Mouse (Mus musculus) bone marrow macrophage, adult 2 months (primary cell): ENCODE measurements around the gene Kcnh4.

Experiments
- CTCF ChIP-seq: IDR thresholded peaks from 2 replicates; pipeline ENCODE4 v1.5.1; 2012; ENCODE audit warnings: low read depth, mild to moderate bottlenecking, low read length, moderate library complexity
- POLR2A ChIP-seq: IDR thresholded peaks from 2 replicates; pipeline ENCODE4 v1.6.1; 2012; ENCODE audit warnings: mild to moderate bottlenecking, low read depth, low read length, borderline replicate concordance

DNA sequence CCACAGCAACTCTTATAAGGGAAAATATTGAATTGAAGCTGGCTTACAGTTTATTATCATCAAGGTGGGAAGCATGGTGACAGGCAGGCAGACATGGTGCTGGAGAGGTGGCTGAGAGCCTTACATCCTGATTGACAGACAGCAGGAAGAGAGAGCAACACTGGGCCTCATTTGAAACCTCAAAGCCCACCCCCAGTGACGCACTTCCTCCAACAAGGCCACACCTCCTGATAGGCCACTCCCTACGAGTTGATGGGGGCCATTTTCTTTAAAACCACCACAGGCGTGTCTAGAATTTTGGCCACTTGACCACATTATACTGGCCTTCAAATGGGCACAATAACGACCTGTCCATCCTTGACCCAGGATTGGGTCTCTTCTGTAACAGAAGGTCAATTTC, 14.5 kb upstream of the Kcnh4 start:
- TF ChIP-seq POLR2A (no peak), CTCF (no peak)
